Comparison of ENCODE assay signal across 14 mouse cellular contexts in the genomic region with DNA sequence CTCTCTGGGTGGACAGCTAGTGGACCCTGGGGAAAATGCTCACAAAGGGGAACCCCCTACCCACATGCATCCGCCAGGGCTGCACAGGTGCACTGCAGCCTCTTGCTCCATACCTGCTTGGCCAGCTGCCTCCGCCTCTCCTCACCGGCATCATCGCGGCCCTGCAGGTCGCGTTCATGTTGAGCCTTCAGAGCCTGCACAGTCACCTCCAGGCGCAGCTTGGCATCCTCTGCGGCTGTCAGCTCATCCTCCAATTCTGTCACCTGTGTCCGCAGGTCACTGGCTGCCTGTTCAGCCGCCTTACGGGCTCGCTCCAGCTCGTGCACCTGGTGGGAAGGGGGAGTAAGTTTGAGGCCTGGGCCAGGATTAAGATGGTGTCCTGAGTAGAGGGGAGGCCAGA. TPM values are rescaled to one million over a fixed set of nuclear protein-coding genes. Genes with fewer than 3 reads are reported as not detected.
"Had no signal": no experiment of that assay in that cellular context is flagged by ENCODE, and none has a peak within 500 bp of the region (broad histone marks: within the 10 kb centered on the region; RNA-seq: fewer than 3 reads in every experiment).

No protein-coding gene starts in this region.

- H3K4me2 ChIP-seq: limb, embryonic 12.5 days; midbrain, embryonic 12.5 days had no signal

- ATAC-seq: midbrain, embryonic 16.5 days had no signal

- H3K4me3 ChIP-seq: layer of hippocampus, adult 2 months; limb, embryonic 12.5 days; midbrain, embryonic 12.5 days; neural tube, embryonic 13.5 days had no signal

- H3K9ac ChIP-seq: limb, embryonic 12.5 days; liver, embryonic 14.5 days; midbrain, embryonic 12.5 days; neural tube, embryonic 13.5 days had no signal

- H3K27ac ChIP-seq: kidney, postnatal 0 days; layer of hippocampus, adult 2 months; limb, embryonic 12.5 days; liver, embryonic 14.5 days; midbrain, embryonic 12.5 days; neural tube, embryonic 13.5 days had no signal

- DNase-seq: kidney, postnatal 36 days; liver; lung, adult 18-20 months; right cerebral cortex, adult 18-20 months; right cerebral cortex, postnatal 25 days; thymus, postnatal 36 days had no signal

- H3K36me3 ChIP-seq: limb, embryonic 12.5 days; midbrain, embryonic 12.5 days; neural tube, embryonic 13.5 days had no signal

- H3K4me1 ChIP-seq: limb, embryonic 12.5 days had no signal

RNA-seq across cellular contexts. Expression of a gene that starts 25.5 kb away (rescaled TPM):
- polyA plus RNA-seq: thymus, postnatal 0 days had no signal
